Mouse (Mus musculus): Measurements from ENCODE around the gene Cdc34. TPM values are rescaled to one million over a fixed set of nuclear protein-coding genes. Genes with fewer than 3 reads are reported as not detected.
A peak's percentile ranks its signal among the peaks of the same experiment; 100 is the strongest.
"Not testable (repeated sequence)": the region's sequence is repeated elsewhere in the genome, so short reads cannot be mapped to it uniquely, and the experiment has no call there.

Gene Cdc34
- total and polyA plus RNA-seq, 2 experiments from 2014 or later, result 72.5 to 99.4 TPM

DNA sequence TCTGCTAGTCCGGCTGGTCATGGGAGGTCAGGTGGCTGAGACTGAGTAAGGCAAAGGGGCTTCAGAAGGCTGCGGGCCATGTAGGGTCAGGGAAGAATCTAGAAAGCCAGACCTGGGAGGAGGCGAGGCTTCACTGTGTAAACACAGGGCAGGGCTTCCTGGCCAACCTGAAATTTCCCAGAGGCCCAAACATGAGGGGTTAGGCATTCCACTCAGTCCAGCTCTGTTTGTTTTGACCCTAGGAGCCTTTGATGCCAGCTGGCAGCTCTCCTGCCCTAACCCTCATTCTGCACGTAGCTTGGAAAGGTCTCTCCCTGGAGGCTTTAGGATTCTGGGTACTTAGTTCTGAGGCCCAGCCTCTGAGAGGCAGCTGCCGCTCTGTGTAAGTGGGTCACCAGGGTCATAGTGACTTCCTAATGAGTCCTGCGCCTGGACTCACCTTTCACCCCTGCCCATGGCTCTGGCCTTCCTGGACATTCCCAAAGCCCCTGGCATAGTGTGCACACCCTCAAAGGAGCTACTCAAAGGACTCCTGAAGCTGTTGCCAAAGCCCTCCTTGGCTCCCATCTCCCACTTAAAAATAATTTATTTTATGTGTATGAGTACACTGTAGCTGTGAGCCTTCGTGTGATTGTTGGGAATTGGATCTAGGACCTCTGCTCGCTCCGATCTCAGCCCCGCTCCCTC lies 19.6 kb downstream of the Cdc34 start:
- H3K27ac ChIP-seq (ENCODE audit: low read depth, low read length), result no peak overlapping the region
- TF ChIP-seq CTCF (IDR thresholded peaks at IDR 0.05), result no peak

DNA sequence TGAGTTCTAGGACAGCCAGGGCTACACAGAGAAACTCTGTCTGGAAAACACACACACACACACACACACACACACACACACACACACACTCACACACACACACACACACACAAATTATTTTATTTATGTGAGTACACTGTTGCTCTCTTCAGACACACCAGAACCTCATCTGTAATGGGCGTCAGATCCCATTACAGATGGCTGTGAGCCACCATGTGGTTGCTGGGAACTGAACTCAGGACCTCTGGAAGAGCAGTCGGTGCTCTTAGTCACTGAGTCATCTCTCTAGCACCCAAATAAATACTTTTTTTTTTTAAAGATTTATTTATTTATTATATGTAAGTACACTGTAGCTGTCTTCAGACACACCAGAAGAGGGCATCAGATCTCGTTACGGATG lies 21.0 kb downstream of the Cdc34 start:
- H3K4me2 ChIP-seq (ENCODE audit: low read depth, low read length, poor library complexity, severe bottlenecking); H3K27me3 ChIP-seq (ENCODE audit: insufficient read depth, low read length); H3K9ac ChIP-seq (replicated peaks; ENCODE audit: low read length, poor library complexity, severe bottlenecking); ATAC-seq (ENCODE audit: low FRiP score); H3K4me3 ChIP-seq (ENCODE audit: low read depth, low read length); H3K36me3 ChIP-seq (ENCODE audit: insufficient read depth, low read length); H3K9me3 ChIP-seq (ENCODE audit: low read length); H3K27ac ChIP-seq (ENCODE audit: low read depth, low read length); DNase-seq (ENCODE audit: low spot score): not testable (repeated sequence)
- peaks cover 11% of the 10 kb centered on the region; the same call in 1 of the 2 replicates for H3K4me1 ChIP-seq (ENCODE audit: insufficient read depth, low read length)
- 90% methylated on average over 3 of the region's 4 CpGs for WGBS

More for the DNA sequence above, 19.6 kb downstream of the Cdc34 start:
- H3K4me1 ChIP-seq (ENCODE audit: insufficient read depth, low read length), result peaks cover 11% of the 10 kb centered on the region; the same call in 1 of the 2 replicates
- no peak overlapping the region for H3K4me3 ChIP-seq (ENCODE audit: low read depth, low read length)
- H3K9ac ChIP-seq (replicated peaks; ENCODE audit: low read length, poor library complexity, severe bottlenecking), result no peak overlapping the region
- H3K27me3 ChIP-seq (ENCODE audit: insufficient read depth, low read length), result no peaks in the 10 kb centered on the region
- ATAC-seq (ENCODE audit: low FRiP score) (no peak), DNase-seq (ENCODE audit: low spot score) (no peak)
- no peak overlapping the region for H3K4me2 ChIP-seq (ENCODE audit: low read depth, low read length, poor library complexity, severe bottlenecking)
- no peaks in the 10 kb centered on the region for H3K9me3 ChIP-seq (ENCODE audit: low read length)
- peaks cover under 1% of the 10 kb centered on the region; the same call in 1 of the 2 replicates for H3K36me3 ChIP-seq (ENCODE audit: insufficient read depth, low read length)
- WGBS, result 66% methylated on average over 10 of the region's 10 CpGs

DNA sequence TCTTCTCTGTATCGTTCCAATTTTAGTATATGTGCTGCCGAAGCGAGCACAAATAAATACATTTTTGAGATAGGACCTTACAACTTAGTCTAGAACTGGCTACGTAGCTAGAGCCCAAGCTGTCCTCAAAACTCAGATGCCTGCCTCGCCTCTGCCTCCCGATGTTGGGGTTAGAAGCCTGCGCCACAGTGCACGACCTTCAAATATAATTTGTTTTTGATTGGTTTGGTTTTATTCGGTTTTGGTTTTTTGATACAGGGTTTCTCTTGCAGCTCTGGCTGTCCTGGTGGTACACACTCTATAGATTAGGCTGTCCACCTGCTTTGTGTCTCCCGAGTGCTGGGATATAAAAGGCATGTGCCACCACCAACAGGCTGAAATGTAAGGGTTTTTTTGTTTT lies 21.5 kb downstream of the Cdc34 start:
- peaks cover 11% of the 10 kb centered on the region; the same call in 1 of the 2 replicates for H3K4me1 ChIP-seq (ENCODE audit: insufficient read depth, low read length)
- H3K4me3 ChIP-seq (ENCODE audit: low read depth, low read length), result peak overlapping the region; percentile 54
- H3K4me2 ChIP-seq (ENCODE audit: low read depth, low read length, poor library complexity, severe bottlenecking), result peak overlapping the region; percentile 89; the same call in 1 of the 2 replicates
- no peak for DNase-seq (ENCODE audit: low spot score)
- H3K9me3 ChIP-seq (ENCODE audit: low read length), result no peaks in the 10 kb centered on the region
- 75% methylated on average over 10 of the region's 10 CpGs for WGBS
- no peak overlapping the region for H3K9ac ChIP-seq (replicated peaks; ENCODE audit: low read length, poor library complexity, severe bottlenecking)
- H3K27ac ChIP-seq (ENCODE audit: low read depth, low read length), result peak overlapping the region; percentile 55; the same call in 1 of the 2 replicates
- H3K36me3 ChIP-seq (ENCODE audit: insufficient read depth, low read length), result peaks cover 5% of the 10 kb centered on the region
- no peak for ATAC-seq (ENCODE audit: low FRiP score)
- H3K27me3 ChIP-seq (ENCODE audit: insufficient read depth, low read length), result no peaks in the 10 kb centered on the region
- 0 out of 2 replicates have a peak, but pooled peaks have one; percentile 1 for TF ChIP-seq CTCF (IDR thresholded peaks at IDR 0.05)

DNA sequence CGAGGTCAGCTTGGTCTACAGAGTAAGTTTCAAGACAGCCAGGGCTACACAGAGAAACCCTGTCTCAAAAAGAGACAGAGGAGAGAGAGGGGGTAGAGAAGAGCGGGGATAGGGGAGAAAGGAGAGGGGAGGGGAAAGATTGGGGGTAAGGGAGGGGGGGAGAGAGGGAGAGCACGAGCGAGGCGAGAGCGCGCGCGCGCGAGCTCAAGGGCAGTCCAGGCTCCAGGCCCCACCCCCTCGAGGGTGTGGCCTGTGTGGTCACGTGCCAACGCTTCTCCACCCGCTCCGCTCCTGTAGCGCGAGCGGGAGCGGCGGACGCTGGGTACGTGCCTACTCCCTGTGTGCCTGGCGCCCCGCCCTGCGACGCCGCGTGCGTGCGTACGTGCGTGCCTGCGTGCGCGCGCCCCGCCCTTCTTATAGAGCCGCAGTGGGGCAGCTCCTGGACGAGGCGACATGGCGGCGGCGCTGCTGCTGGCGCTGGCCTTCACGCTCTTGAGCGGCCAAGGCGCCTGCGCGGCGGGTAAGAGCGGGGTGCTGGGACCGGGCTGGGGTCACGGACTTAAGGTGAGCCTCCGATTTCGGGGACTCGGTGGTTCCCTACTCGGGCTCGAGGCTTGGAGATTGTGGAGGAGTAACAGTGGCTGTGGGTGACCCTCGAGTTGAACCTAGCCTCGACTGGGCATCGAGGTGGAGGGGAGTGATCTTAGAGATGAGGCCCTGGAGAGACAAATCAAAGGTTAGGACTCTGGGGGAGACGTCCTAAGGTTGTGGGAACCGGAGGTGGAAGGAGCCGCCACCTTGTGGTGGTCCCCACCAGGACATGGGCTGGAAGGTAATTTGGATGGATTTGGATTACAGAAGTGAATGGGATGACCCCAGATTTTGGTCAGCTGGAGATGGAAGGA lies 22.3 kb downstream of the Cdc34 start, which contains the start of gene Bsg:
Gene Bsg (plus strand): TSS at position 427 of the 905 bp plus-strand sequence.
- no peaks in the 10 kb centered on the region for H3K27me3 ChIP-seq (ENCODE audit: insufficient read depth, low read length)
- DNase-seq (ENCODE audit: low spot score) (peak; percentile 99), ATAC-seq (ENCODE audit: low FRiP score) (peak; percentile 95)
- no peaks in the 10 kb centered on the region for H3K9me3 ChIP-seq (ENCODE audit: low read length)
- H3K4me2 ChIP-seq (ENCODE audit: low read depth, low read length, poor library complexity, severe bottlenecking), result peak within 1 kb of the TSS; percentile 89
- peak within 1 kb of the TSS; percentile 54 for H3K4me3 ChIP-seq (ENCODE audit: low read depth, low read length)
- peaks cover 11% of the 10 kb centered on the region; the same call in 1 of the 2 replicates for H3K4me1 ChIP-seq (ENCODE audit: insufficient read depth, low read length)
- peaks cover 13% of the 10 kb centered on the region for H3K36me3 ChIP-seq (ENCODE audit: insufficient read depth, low read length)
- peak within 1 kb of the TSS; percentile 75 for H3K9ac ChIP-seq (replicated peaks; ENCODE audit: low read length, poor library complexity, severe bottlenecking)
- TF ChIP-seq CTCF (IDR thresholded peaks at IDR 0.05), result peak; percentile 73
- under 1% methylated on average over 54 of the region's 65 CpGs for WGBS
- peak within 1 kb of the TSS; percentile 82 for H3K27ac ChIP-seq (ENCODE audit: low read depth, low read length)

DNA sequence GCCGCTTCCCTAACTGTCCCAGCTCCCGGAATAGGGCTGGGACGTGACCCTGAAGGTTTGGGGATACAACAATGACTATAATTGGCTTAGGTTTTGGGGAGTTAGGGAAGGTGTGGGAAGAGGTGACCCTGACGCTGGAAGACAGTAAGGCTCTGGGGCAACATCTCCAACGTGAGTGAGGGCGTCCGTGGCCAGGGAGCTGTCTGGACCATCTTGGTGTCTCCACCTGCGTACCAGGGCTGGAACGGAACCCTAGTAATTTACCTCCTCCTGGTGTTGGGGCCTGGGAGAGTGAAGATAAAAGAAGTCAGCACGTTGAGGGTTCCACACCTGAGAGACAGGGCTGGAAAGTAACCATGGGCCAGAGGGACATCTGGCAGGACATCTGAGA lies 23.0 kb downstream of the Cdc34 start:
- no peak for DNase-seq (ENCODE audit: low spot score)
- Histone ChIP-seq H3K4me3 (ENCODE audit: low read depth, low read length) (peak overlapping the region; percentile 54), H3K36me3 (ENCODE audit: insufficient read depth, low read length) (peaks cover 18% of the 10 kb centered on the region), H3K9ac (replicated peaks; ENCODE audit: low read length, poor library complexity, severe bottlenecking) (peak overlapping the region; percentile 75), H3K4me2 (ENCODE audit: low read depth, low read length, poor library complexity, severe bottlenecking) (peak overlapping the region; percentile 89), H3K4me1 (ENCODE audit: insufficient read depth, low read length) (peaks cover 11% of the 10 kb centered on the region; the same call in 1 of the 2 replicates), H3K9me3 (ENCODE audit: low read length) (no peaks in the 10 kb centered on the region), H3K27me3 (ENCODE audit: insufficient read depth, low read length) (no peaks in the 10 kb centered on the region), H3K27ac (ENCODE audit: low read depth, low read length) (peak overlapping the region; percentile 82)
- ATAC-seq (ENCODE audit: low FRiP score), result no peak
- TF ChIP-seq CTCF (IDR thresholded peaks at IDR 0.05), result no peak
- WGBS, result 6% methylated on average over 10 of the region's 10 CpGs

All from midbrain, postnatal 0 days (tissue).